Mouse (Mus musculus): ENCODE data around the gene Cep41.

DNA sequence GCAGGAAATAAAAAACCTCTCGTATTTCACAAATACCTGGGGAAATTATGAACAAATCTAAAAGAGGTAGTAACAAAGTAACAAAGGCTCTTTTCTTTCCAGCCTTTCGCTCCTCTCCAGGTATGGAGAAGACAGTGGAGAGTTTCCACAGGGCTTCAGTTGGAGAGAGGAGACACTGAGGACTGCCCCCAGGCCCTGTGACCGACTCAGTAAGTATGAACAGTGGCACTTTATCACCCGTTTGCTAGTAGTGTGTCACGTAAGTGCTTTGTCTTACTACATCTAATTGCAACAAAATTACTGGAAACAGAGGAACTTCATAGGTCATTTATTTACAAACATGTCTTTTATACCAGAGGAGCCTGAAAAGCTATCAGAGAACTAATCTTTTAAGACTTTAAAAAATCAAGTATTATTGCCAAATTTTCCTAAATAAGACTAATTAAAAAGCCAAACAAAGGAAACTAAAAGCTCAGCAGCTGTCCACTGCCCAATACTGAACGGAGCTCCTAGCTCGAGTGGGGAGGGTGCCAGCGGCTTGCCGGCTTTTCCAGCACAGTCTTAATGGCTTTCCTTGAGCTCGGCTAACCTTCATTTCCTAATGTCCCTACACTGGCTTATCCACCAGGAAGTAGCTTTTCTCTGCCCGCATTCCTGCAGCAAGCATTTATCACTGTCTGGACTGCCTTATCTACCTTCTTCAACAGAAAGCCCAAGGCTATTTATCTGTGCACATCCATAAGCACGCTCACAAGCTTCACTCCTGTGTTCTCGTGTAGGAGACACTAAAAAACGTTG, 19.6 kb downstream of the Cep41 start:
- TF ChIP-seq POLR2A (IDR thresholded peaks at IDR 0.05; ENCODE audit: low read depth, low read length) (no peak), CTCF (conservative IDR thresholded peaks at IDR 0.05; ENCODE audit: insufficient read depth, insufficient read length, low read depth, low read length) (no peak)
